Mouse (Mus musculus) forebrain, postnatal 0 days (tissue): ENCODE data around the gene Lrrc75a. TPM values are rescaled to one million over a fixed set of nuclear protein-coding genes. Genes with fewer than 3 reads are reported as not detected.

ENCODE experiments used
- ATAC-seq: fragments of 200-750 bp; cut with Nextera tagmentation; 2 replicates; pipeline ENCODE4 v1.8.0; 2017; ENCODE audit warnings: mild to moderate bottlenecking, moderate library complexity
- DNase-seq: peaks from one replicate; pipeline ENCODE4 v3.0.0-alpha.2; 2015
- H3K27ac ChIP-seq: fragments of 300-500 bp; sonication (generic); 2 replicates; pipeline ENCODE4 v1.5.1; 2014; ENCODE audit warnings: low read depth, mild to moderate bottlenecking, antibody characterized with exemption, low read length, moderate library complexity, mixed read lengths
- H3K27me3 ChIP-seq: fragments of 300-500 bp; sonication (generic); 2 replicates; pipeline ENCODE4 v1.6.1; 2014; ENCODE audit warnings: mild to moderate bottlenecking, low read length, mixed read lengths; ENCODE audit not compliant: insufficient read depth
- H3K36me3 ChIP-seq: fragments of 300-500 bp; sonication (generic); 2 replicates; pipeline ENCODE4 v1.6.1; 2014; ENCODE audit warnings: mild to moderate bottlenecking, moderate library complexity; ENCODE audit not compliant: insufficient read depth
- H3K4me1 ChIP-seq: fragments of 300-500 bp; sonication (generic); 2 replicates; pipeline ENCODE4 v1.6.1; 2014; ENCODE audit warnings: antibody characterized with exemption; ENCODE audit not compliant: insufficient read depth
- H3K4me2 ChIP-seq: fragments of 300-500 bp; sonication (generic); 2 replicates; pipeline ENCODE4 v1.6.1; 2014; ENCODE audit warnings: low read depth, mild to moderate bottlenecking, moderate library complexity
- H3K4me3 ChIP-seq: fragments of 300-500 bp; sonication (generic); 2 replicates; pipeline ENCODE4 v1.5.1; 2014; ENCODE audit warnings: low read depth, low read length, mixed read lengths
- H3K9ac ChIP-seq: fragments of 300-500 bp; sonication (generic); 2 replicates; pipeline ENCODE4 v1.6.1; 2014; ENCODE audit warnings: mild to moderate bottlenecking
- H3K9me3 ChIP-seq: fragments of 300-500 bp; sonication (generic); 2 replicates; pipeline ENCODE4 v1.6.1; 2016; ENCODE audit warnings: low read length
- CTCF ChIP-seq: sonication (generic); IDR thresholded peaks from 2 replicates; pipeline ENCODE4 v1.5.1; 2016; ENCODE audit warnings: antibody characterized with exemption, control low read depth, low read depth
- WGBS: fragments of 180-500 bp; shearing (Covaris S2); extraction: QIAGEN DNeasy Blood & Tissue Kit; methylation state at CpG from one replicate; pipeline ENCODE4 v1.1.7; 2014; 5-methylcytosine and 5-hydroxymethylcytosine counted together
- polyA plus RNA-seq: library from polyadenylated mRNA; unstranded; fragments of >200 nt; fragmentation: Nextera tagmentation; extraction: Ambion mirVana; gene quantifications from 2 replicates; pipeline ENCODE4 v1.2.1, GENCODE M21; 2015
- total RNA-seq: library from RNA; depleted of rRNA; stranded (reverse); fragments of >200 nt; gene quantifications from 2 replicates; pipeline ENCODE4 v1.2.3, GENCODE M21; 2014

Lrrc75a gene
- total and polyA plus RNA-seq, 2 experiments from 2014 or later, result 7.1 to 13.2 TPM

DNA sequence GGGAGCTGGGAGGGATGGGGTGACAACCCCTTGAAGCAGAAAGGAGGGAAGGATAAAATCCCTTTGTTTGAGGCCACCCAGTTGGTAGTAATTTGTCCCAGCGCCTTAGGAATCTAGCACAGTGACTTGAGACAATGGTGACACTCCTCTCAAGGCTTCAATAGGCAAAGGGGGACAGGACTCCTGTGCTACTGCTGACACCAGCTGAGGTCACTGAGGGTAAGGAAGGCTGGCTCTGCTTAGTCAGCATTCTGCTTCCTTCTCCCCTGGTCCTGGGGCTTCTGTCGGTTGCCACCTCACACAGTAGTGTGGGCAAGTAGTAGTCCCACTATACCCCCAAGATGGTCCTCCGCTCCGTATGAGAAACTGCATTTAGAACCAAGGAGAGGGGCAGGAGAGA, 17.2 kb downstream of the Lrrc75a start:
- TF ChIP-seq CTCF, result no peak
- Histone ChIP-seq H3K9ac (no peak overlapping the region), H3K4me2 (no peak overlapping the region), H3K4me3 (no peak overlapping the region), H3K4me1 (peaks cover 15% of the 10 kb centered on the region), H3K27ac (no peak overlapping the region), H3K27me3 (no peaks in the 10 kb centered on the region), H3K9me3 (no peaks in the 10 kb centered on the region), H3K36me3 (no peaks in the 10 kb centered on the region)
- WGBS, result 34% methylated on average over 4 of the region's 4 CpGs
- ATAC-seq (no peak), DNase-seq (no peak)

DNA sequence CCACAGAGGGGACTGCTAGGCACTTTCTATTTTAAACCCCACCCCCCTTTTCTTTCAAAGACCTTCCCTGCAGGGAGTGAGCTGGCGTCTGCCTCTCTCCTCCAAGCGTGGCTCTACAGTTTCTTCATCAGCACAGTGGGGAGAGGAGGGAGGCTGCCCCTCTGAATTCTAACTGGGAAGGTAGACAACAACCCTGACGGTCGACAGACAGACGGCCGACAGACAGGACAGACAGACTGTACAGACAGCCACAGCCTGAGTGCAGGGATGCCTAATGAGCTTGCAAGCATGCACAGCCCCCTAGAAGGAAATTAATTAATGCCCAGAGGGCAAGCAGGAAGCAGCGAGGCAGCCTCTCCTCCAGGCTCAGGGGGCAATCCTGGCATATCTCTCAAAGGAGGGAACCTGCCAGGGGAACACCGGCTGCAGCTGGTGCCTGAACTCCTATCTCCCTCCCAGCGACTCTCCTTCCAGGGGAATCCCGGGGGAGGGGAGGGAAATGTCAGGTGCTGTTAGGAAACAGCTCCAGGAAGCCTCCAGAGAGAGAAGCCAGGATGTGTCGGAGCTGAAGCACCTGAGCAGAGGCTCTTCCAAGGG, 18.0 kb downstream of the Lrrc75a start:
- no peaks in the 10 kb centered on the region for H3K9me3 ChIP-seq
- H3K4me2 ChIP-seq, result peak overlapping the region; percentile 44
- no peak for TF ChIP-seq CTCF
- H3K9ac ChIP-seq, result peak overlapping the region; percentile 44
- peak overlapping the region; percentile 64; the same call in 1 of the 2 replicates for H3K27ac ChIP-seq
- no peaks in the 10 kb centered on the region for H3K27me3 ChIP-seq
- WGBS, result 3% methylated on average over 11 of the region's 11 CpGs
- no peak for DNase-seq
- ATAC-seq, result peak; percentile 65
- peaks cover 15% of the 10 kb centered on the region for H3K4me1 ChIP-seq
- peak overlapping the region; percentile 3; the same call in 1 of the 2 replicates for H3K4me3 ChIP-seq
- no peaks in the 10 kb centered on the region for H3K36me3 ChIP-seq

DNA sequence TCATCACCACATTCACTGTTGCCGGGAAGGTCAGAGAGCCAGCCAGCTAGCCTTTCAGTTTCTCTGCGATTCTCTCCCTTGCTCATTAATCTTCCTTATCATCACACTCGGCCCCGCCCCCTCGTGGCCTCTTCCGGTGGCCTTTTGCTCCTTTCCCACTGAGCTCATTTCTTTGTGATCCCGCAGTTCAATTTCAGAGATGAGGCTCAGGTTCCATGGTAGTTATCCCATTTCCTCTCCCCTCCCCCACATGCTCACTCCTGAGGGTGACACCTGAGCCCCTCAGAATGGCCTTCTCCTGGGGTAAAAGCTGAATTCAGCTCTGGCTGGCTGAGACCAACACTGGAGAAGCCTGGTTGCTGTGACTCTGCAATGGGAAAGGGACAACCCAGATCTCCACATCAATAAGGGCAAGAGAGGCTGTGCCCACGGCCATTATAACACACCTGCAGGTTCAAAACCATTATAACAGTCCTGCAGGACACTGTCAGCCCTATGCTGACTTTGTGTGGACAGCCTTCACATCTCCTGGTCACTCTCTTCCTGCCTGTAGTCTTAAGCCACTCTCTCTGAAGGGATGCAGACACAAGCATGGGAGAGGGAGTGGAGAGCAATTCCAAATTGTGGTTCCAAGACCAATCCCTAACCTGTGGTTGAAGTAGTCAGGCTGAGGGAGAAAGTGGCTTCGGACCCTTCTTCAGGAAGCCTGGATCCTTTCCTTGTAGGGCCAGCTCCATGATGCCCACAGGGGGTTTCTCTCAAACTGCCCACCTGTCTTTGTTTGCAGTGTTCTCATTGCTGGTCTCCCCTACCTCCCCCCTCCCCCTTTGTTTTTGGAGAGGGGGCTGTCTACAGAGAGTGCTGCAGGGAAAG, 18.7 kb downstream of the Lrrc75a start:
- TF ChIP-seq CTCF, result no peak
- Histone ChIP-seq H3K27ac (peak overlapping the region; percentile 64; the same call in 1 of the 2 replicates), H3K27me3 (no peaks in the 10 kb centered on the region), H3K36me3 (no peaks in the 10 kb centered on the region), H3K4me3 (no peak overlapping the region), H3K9me3 (no peaks in the 10 kb centered on the region), H3K4me1 (peaks cover 15% of the 10 kb centered on the region), H3K4me2 (peak overlapping the region; percentile 44), H3K9ac (peak overlapping the region; percentile 44; the same call in 1 of the 2 replicates)
- no peak for ATAC-seq
- DNase-seq, result no peak
- 6% methylated on average over 9 of the region's 9 CpGs for WGBS

DNA sequence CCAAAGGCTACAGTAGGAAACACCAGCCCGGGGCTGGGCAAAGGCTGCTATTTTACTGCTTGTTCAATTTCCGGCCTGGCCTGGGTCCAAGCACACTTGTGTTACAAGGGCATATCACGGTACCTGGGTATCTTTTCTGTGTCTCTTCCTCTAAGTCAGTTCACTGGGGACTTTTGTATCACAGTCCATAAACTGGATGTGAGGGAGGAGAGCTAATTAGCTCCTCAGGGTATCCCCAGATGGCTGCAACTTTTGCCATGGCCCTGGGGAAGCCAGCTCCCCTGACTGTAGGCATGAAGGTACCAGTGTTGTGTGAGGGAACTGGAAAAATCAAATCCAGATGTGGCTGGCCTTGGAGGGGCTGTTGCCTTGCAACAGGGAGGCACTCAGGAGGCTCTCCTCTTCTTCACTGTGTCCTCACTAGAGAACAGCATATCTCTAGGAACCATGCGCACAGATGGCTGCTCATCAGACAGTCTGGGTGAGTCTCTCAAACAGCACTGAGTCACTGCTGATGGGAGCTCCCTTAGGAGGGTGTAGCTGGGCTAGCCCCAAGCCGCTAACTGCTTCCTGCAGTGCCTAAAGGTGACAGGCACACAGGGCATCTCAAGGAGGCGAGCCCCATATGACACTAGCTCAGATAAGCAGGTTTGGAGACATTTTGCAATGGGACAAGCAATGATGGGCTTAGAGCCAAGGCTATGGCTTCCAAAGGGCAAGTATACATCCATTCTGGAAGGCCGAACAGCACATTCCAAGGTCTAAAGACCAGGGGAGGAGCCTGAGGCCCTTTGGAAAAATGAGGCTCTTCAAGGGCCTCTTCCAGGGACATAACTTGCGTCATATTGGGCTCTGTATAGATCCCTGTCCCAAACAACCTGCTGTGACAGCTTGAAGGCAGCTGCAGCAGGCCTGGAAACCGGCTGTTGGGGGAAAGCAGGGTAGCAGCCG, 23.7 kb downstream of the Lrrc75a start:
- no peak for TF ChIP-seq CTCF
- 54% methylated on average over 10 of the region's 10 CpGs for WGBS
- peak; percentile 88 for ATAC-seq
- peaks cover 10% of the 10 kb centered on the region for H3K4me1 ChIP-seq
- DNase-seq, result peak; percentile 89
- no peaks in the 10 kb centered on the region for H3K36me3 ChIP-seq
- no peak overlapping the region for H3K9ac ChIP-seq
- H3K27ac ChIP-seq, result peak overlapping the region; percentile 84
- H3K4me2 ChIP-seq, result no peak overlapping the region
- no peak overlapping the region for H3K4me3 ChIP-seq
- no peaks in the 10 kb centered on the region for H3K9me3 ChIP-seq
- no peaks in the 10 kb centered on the region for H3K27me3 ChIP-seq

DNA sequence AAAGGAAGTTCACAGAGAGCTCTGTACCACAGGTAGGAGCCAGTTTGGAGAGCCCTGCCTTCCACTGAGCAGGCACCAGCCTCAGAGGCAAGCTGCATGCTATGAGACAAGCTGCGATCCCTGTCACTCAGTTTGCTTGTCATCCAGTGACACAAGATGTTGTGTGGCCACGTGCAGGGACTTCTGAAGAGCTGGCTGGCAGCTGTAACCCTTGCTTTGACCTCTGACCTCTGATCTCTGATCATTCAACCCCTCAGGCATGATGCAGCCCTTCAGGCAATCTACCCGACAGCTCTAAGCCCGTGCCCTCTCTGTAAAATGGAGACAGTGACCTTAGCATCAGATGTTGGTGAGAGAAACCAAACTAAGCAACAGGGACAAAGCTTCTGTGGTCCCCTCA, 25.5 kb downstream of the Lrrc75a start:
- Histone ChIP-seq H3K27me3 (no peaks in the 10 kb centered on the region), H3K27ac (no peak overlapping the region), H3K36me3 (0 out of 2 replicates have a peak, but pooled peaks cover 8% of the 10 kb centered on the region), H3K9me3 (no peaks in the 10 kb centered on the region), H3K4me2 (no peak overlapping the region), H3K4me1 (peaks cover 5% of the 10 kb centered on the region; the same call in 1 of the 2 replicates), H3K9ac (no peak overlapping the region), H3K4me3 (no peak overlapping the region)
- DNase-seq, result no peak
- no peak for ATAC-seq
- WGBS, result 67% methylated on average over 4 of the region's 4 CpGs
- TF ChIP-seq CTCF, result no peak

DNA sequence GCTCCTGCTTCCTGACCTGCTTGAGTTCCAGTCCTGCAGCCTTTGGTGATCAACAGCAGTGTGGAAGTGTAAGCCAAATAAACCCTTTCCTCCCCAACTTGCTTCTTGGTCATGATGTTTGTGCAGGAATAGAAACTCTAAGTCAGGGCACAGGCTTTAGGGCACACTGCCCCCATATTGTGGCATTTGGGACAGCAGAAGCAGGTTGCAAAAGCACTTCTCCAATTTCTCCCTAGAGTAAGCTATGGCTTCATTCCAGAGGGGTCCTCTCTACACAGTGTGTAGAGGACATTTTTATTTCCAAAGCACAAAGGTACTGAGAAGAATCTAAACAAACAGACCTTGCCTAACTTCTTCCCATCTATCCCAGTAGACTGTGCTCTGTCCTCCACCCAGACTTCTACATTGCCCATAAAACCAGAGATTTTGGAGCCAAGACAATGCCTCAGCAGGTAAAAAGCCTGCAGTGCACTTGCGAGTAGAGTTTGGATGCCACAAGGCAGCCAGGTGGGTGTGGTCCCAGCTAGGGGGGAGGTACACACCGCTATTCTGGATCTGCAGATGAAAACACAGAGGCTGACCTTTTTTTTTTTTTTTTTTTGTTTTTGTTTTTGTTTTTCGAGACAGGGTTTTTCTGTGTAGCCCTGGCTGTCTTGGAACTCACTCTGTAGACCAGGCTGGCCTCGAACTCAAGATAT, 26.6 kb downstream of the Lrrc75a start:
- TF ChIP-seq CTCF, result no peak
- H3K9ac ChIP-seq, result no peak overlapping the region
- H3K36me3 ChIP-seq, result 0 out of 2 replicates have a peak, but pooled peaks cover 8% of the 10 kb centered on the region
- no peak overlapping the region for H3K4me2 ChIP-seq
- ATAC-seq (no peak), DNase-seq (no peak)
- H3K27me3 ChIP-seq, result no peaks in the 10 kb centered on the region
- peaks cover 5% of the 10 kb centered on the region; the same call in 1 of the 2 replicates for H3K4me1 ChIP-seq
- no peaks in the 10 kb centered on the region for H3K9me3 ChIP-seq
- H3K4me3 ChIP-seq, result no peak overlapping the region
- H3K27ac ChIP-seq, result no peak overlapping the region
- 80% methylated on average over 4 of the region's 4 CpGs for WGBS
